Mouse (Mus musculus): ENCODE measurements around the gene Vmn2r107. TPM values are rescaled to one million over a fixed set of nuclear protein-coding genes. Genes with fewer than 3 reads are reported as not detected.

The Vmn2r107 gene
- polyA plus RNA-seq (2015; fragmentation: Nextera tagmentation; extraction: Ambion mirVana), result 0.01 TPM in 1 of 2 replicates, not detected in the other

GRCm38 (mm10) chr17:20344942-20345341 lies at the start of gene Vmn2r107:
Vmn2r107 (plus strand) TSS chr17:20345242.
- Histone ChIP-seq H3K9ac (ENCODE audit: low read length) (no peak within 1 kb of the TSS), H3K4me3 (ENCODE audit: low read depth, low read length) (no peak within 1 kb of the TSS), H3K27ac (replicated peaks) (no peak within 1 kb of the TSS), H3K4me2 (replicated peaks; ENCODE audit: low read depth) (no peak within 1 kb of the TSS), H3K36me3 (ENCODE audit: control insufficient read depth, insufficient read depth, low read length) (no peaks in the 10 kb centered on the region), H3K9me3 (ENCODE audit: control insufficient read depth, low read length) (no peaks in the 10 kb centered on the region), H3K4me1 (replicated peaks; ENCODE audit: control insufficient read depth, insufficient read depth) (no peaks in the 10 kb centered on the region), H3K27me3 (ENCODE audit: control insufficient read depth, insufficient read depth, low read length) (no peaks in the 10 kb centered on the region)
- TF ChIP-seq CTCF (IDR thresholded peaks at IDR 0.05; ENCODE audit: low read depth), result no peak
- TF ChIP-seq EP300 (optimal IDR thresholded peaks at IDR 0.05), result no peak
- ATAC-seq (ENCODE audit: low FRiP score, low TSS enrichment) (no peak), DNase-seq (ENCODE audit: low spot score) (no peak)
- WGBS, result 44% methylated on average over 2 of the region's 2 CpGs

- Histone ChIP-seq H3K4me3 (ENCODE audit: low read depth, low read length) (no peak overlapping the region), H3K9ac (ENCODE audit: low read length) (no peak overlapping the region), H3K36me3 (ENCODE audit: control insufficient read depth, insufficient read depth, low read length) (no peaks in the 10 kb centered on the region), H3K9me3 (ENCODE audit: control insufficient read depth, low read length) (no peaks in the 10 kb centered on the region), H3K27ac (replicated peaks) (no peak overlapping the region), H3K4me1 (replicated peaks; ENCODE audit: control insufficient read depth, insufficient read depth) (no peaks in the 10 kb centered on the region), H3K27me3 (ENCODE audit: control insufficient read depth, insufficient read depth, low read length) (no peaks in the 10 kb centered on the region), H3K4me2 (replicated peaks; ENCODE audit: low read depth) (no peak overlapping the region)
- no peak for DNase-seq (ENCODE audit: low spot score)
- 81% methylated on average over 1 of the region's 1 CpGs for WGBS
- no peak for ATAC-seq (ENCODE audit: low FRiP score, low TSS enrichment)
- TF ChIP-seq CTCF (IDR thresholded peaks at IDR 0.05; ENCODE audit: low read depth), result no peak
These were observed 39.3 kb upstream of the Vmn2r107 start for GRCm38 (mm10) chr17:20305790-20306189.

GRCm38 (mm10) chr17:20399105-20399504 lies 54.1 kb downstream of the Vmn2r107 start:
- H3K36me3 ChIP-seq (ENCODE audit: control insufficient read depth, insufficient read depth, low read length), result no peaks in the 10 kb centered on the region
- no peaks in the 10 kb centered on the region for H3K27me3 ChIP-seq (ENCODE audit: control insufficient read depth, insufficient read depth, low read length)
- H3K27ac ChIP-seq (replicated peaks), result no peak overlapping the region
- H3K4me2 ChIP-seq (replicated peaks; ENCODE audit: low read depth), result no peak overlapping the region
- WGBS, result 46% methylated on average over 2 of the region's 2 CpGs
- no peak overlapping the region for H3K9ac ChIP-seq (ENCODE audit: low read length)
- no peak overlapping the region for H3K4me3 ChIP-seq (ENCODE audit: low read depth, low read length)
- DNase-seq (ENCODE audit: low spot score) (no peak), ATAC-seq (ENCODE audit: low FRiP score, low TSS enrichment) (no peak)
- TF ChIP-seq EP300 (optimal IDR thresholded peaks at IDR 0.05) (no peak), CTCF (IDR thresholded peaks at IDR 0.05; ENCODE audit: low read depth) (no peak)
- no peaks in the 10 kb centered on the region for H3K9me3 ChIP-seq (ENCODE audit: control insufficient read depth, low read length)
- H3K4me1 ChIP-seq (replicated peaks; ENCODE audit: control insufficient read depth, insufficient read depth), result no peaks in the 10 kb centered on the region

- DNase-seq (ENCODE audit: low spot score) (no peak), ATAC-seq (ENCODE audit: low FRiP score, low TSS enrichment) (no peak)
- Histone ChIP-seq H3K4me2 (replicated peaks; ENCODE audit: low read depth) (no peak within 1 kb of the TSS), H3K27ac (replicated peaks) (no peak within 1 kb of the TSS), H3K4me1 (replicated peaks; ENCODE audit: control insufficient read depth, insufficient read depth) (no peaks in the 10 kb centered on the region), H3K36me3 (ENCODE audit: control insufficient read depth, insufficient read depth, low read length) (no peaks in the 10 kb centered on the region), H3K27me3 (ENCODE audit: control insufficient read depth, insufficient read depth, low read length) (no peaks in the 10 kb centered on the region), H3K9me3 (ENCODE audit: control insufficient read depth, low read length) (no peaks in the 10 kb centered on the region), H3K4me3 (ENCODE audit: low read depth, low read length) (no peak within 1 kb of the TSS), H3K9ac (ENCODE audit: low read length) (no peak within 1 kb of the TSS)
- 19% methylated on average over 1 of the region's 1 CpGs for WGBS
- TF ChIP-seq EP300 (optimal IDR thresholded peaks at IDR 0.05) (no peak), CTCF (IDR thresholded peaks at IDR 0.05; ENCODE audit: low read depth) (no peak)
These were observed 68.8 kb downstream of the Vmn2r107 start, which contains the start of gene Vmn1r224 for GRCm38 (mm10) chr17:20413846-20414245. Vmn1r224 (plus strand) TSS chr17:20414146.

Other genes starting within 250 kb of the Vmn2r107 start
- gene Fpr-rs7, start 231.0 kb upstream of the Vmn2r107 start, polyA plus RNA-seq (2015; fragmentation: Nextera tagmentation; extraction: Ambion mirVana), result not detected in 2 replicates
- gene Fpr-rs6, start 162.1 kb upstream of the Vmn2r107 start, polyA plus RNA-seq (2015; fragmentation: Nextera tagmentation; extraction: Ambion mirVana), result not detected in 2 replicates
- gene Vmn2r105, start 110.2 kb upstream of the Vmn2r107 start, polyA plus RNA-seq (2015; fragmentation: Nextera tagmentation; extraction: Ambion mirVana), result 0.01 TPM in 1 of 2 replicates, not detected in the other
- not detected in 2 replicates for gene Vmn2r106, start 59.7 kb upstream of the Vmn2r107 start, polyA plus RNA-seq (2015; fragmentation: Nextera tagmentation; extraction: Ambion mirVana)
- 0.04 TPM in 1 of 2 replicates, not detected in the other for gene Vmn1r224, start 68.9 kb downstream of the Vmn2r107 start, polyA plus RNA-seq (2015; fragmentation: Nextera tagmentation; extraction: Ambion mirVana)
- gene Vmn2r108, start 136.1 kb downstream of the Vmn2r107 start, polyA plus RNA-seq (2015; fragmentation: Nextera tagmentation; extraction: Ambion mirVana), result not detected in 2 replicates
- not detected in 2 replicates for gene Vmn1r225, start 152.9 kb downstream of the Vmn2r107 start, polyA plus RNA-seq (2015; fragmentation: Nextera tagmentation; extraction: Ambion mirVana)
- not detected in 2 replicates for gene Vmn2r109, start 219.5 kb downstream of the Vmn2r107 start, polyA plus RNA-seq (2015; fragmentation: Nextera tagmentation; extraction: Ambion mirVana)